Mouse (Mus musculus) 416B (cell line): ENCODE measurements at regions not wholly inside any gene's neighbourhood (a gene's known extent, or its start where the extent isn't known, plus 50 kb on each side); places are given as distances from the start of the nearest gene placed in this dataset.
A peak's percentile ranks its signal among the peaks of the same experiment; 100 is the strongest.
"Not testable (repeated sequence)": the region's sequence is repeated elsewhere in the genome, so short reads cannot be mapped to it uniquely, and the experiment has no call there.

Experiments
- DNase-seq: peaks from one replicate; pipeline ENCODE4 v3.0.0; 2011; ENCODE audit warnings: low read depth

DNA sequence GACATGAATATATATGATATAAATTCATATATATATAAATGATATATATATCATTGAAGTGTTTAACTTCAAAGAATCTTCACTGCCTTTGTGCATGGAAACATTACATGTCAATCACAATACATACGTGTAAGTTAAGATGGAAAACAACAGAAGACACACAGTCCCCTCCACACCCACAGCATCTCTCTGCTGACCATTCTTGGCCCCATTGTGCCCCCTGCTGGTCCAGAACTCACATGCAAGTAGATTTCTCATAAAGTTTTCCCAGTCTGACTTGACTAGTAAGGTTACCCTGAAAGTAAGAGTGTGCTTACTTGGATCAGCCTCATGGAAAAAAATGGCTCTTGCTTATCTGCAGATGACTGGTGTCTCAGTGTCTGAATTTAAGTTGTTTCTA lies 926.3 kb upstream of the Zfp386 start:
- no peak for DNase-seq

- no peak for DNase-seq
Observed at GRCm38 (mm10) chr12:115121899-115122298, 925.6 kb upstream of the Zfp386 start.

DNA sequence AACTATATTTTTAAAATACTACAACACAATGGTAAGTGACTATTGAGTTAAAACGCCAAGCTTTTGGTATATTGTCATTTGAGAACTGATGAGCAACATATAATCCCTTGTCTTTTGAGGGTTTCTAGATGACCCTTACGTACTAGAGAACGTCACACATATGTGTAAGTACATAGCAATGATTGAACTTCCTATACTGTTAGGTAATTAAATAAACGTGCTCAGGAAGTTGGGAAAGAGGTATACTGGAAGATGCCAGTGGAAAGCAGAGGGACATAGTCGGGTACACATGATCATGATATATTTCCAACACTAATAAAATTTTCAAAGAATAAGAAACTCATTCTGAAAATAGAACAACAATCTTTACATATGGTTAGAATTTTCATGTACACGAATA lies 914.6 kb upstream of the Zfp386 start:
- not testable (repeated sequence) for DNase-seq

DNA sequence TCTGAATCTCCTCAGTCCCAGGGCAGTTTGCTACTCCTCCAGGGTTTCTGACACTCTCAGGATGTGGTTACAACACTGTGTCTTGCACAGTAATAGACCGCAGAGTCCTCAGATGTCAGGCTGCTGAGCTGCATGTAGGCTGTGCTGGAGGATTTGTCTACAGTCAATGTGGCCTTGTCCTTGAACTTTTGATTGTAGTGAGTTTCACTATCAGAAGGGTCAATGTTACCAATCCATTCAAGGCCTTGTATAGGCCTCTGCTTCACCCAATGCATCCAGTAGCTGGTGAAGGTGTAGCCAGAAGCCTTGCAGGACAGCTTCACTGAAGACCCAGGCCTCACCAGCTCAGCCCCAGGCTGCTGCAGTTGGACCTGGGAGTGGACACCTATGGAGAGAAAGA lies 902.1 kb upstream of the Zfp386 start:
- DNase-seq, result not testable (repeated sequence)

DNA sequence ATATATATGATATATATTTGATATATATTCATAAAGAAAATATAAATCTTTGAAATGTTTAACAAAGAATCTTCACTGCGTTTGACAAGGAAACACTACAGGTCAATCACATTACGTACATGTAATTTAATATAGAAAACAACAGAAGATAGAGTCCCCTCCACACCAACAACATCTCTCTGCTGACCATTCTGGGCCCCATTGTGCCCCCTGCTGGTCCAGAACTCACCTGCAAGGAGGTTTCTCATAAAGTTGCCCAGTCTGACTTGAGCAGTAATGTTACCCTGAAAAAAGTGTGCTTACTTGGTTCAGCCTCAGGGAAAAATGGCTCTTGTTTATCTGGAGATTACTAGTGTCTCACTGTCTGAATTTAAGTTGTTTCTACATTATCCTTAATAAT lies 901.1 kb upstream of the Zfp386 start:
- peak; percentile 14 for DNase-seq

DNA sequence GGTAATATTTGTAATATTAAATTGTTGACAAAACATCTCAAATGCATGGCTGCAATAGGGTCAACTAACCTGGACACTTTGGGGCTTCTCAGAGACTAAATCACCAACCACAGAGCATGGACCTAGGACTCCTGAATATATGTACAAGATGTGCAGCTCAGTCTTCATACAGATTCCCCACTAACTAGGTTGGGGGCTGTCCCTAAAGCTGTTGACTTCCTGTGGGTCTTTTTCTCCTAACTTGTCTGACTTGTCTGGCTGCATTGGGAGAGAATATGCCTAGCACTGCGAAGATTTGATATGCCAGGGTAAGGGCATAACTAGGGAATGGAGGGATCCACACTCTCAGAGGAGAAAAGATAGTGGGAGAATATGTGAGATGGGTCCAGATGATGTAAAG lies 895.6 kb upstream of the Zfp386 start:
- not testable (repeated sequence) for DNase-seq

GRCm38 (mm10) chr12:115158231-115158630 lies 889.3 kb upstream of the Zfp386 start:
- not testable (repeated sequence) for DNase-seq

- not testable (repeated sequence) for DNase-seq
Observed at GRCm38 (mm10) chr12:115158717-115159232, 888.7 kb upstream of the Zfp386 start.

DNA sequence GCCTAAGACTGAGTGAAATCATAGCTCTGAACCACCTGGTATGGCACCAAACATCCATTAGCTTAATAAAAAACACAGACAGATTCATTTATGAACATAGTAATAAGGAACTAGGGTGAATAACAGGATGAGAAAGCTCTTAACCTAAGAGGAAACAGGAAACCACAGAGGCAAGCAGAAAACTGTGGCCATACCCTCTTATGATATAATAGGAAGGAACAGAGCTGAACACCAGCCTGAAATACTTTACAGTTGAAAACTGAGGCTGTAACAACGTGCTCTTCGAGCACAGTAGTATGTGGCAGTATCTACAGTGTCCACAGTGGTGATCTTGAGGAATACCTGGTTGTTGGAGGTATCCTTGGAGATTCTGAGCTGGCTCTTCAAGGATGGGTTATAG lies 882.0 kb upstream of the Zfp386 start:
- peak; percentile 52 for DNase-seq

DNA sequence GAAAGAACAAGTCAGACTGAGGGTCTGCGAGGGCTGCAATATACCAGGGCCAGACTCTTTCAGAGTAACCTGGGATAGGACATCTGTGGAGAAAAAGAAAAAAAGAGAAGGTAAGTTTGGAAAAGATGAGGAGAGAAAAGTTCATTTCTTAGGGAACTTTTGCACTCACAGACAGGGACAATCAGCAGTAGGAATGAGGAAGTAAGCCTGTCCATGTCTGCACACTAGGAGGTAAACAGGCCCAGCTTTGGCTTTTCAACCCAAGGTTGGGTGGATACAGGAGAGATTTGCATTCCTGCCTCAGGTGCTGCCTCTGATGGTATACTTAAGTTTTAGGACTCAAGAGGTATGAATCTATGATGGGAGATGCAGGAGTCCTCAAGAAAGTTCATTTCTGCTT lies 881.5 kb upstream of the Zfp386 start:
- DNase-seq, result not testable (repeated sequence)

DNA sequence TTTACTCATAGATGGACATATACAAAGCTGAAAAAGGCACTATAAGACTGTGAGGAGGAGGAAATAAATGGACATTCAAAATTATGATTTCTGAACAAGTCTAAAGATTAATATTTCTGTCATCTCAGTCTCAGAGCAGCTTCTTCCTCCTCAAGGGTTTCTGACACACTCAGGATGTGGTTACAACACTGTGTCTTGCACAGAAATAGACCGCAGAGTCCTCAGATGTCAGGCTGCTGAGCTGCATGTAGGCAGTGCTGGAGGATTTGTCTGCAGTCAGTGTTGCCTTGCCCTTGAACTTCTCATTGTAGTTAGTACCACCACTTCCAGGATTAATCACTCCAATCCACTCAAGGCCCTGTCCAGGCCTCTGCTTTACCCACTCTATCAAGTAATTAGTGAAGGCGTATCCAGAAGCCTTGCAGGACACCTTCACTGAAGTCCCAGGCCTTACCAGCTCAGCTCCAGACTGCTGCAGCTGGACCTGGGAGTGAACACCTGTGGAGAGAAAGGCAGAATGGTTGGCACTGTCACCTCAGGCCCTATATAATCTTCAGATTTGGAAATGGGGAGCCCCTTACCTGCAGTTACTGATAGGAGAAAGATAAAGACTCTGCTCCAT lies 853.9 kb upstream of the Zfp386 start:
- DNase-seq, result peak; percentile 72

DNA sequence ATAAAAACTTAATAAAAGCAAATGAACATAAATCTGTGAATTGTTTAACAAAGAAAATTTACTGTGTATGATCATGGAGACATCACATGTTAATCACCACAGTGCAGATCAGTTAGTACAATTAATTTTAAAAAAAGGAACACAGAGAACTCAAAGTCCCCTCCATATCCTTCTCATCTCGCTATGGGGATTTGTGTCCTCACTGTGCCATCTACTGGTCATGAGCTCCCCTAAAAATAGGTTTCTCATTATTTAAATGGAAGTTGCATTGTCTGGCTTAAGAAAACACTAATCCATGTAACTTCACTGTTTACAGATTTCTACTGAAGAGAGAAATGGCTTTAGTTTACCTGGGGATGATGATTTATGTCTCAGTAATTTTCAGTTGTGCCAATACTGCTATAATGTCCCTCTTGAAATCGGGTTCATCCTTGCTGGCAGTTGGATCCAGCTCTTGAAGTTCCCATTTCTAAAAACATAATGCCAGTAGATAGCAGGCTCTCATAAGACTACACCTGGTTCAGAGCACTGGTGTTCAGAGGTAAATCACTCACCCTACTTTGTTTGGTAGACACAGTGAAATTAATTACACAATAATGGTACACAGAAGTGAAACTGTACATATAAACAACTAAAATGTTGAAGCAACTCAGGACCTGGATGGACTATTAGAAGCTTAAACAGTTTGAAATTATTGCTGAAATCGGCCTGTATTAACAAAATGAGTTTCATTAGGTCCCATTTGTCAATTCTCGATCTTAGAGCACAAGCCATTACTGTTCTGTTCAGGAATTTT lies 850.0 kb upstream of the Zfp386 start:
- peak; percentile 80 for DNase-seq

DNA sequence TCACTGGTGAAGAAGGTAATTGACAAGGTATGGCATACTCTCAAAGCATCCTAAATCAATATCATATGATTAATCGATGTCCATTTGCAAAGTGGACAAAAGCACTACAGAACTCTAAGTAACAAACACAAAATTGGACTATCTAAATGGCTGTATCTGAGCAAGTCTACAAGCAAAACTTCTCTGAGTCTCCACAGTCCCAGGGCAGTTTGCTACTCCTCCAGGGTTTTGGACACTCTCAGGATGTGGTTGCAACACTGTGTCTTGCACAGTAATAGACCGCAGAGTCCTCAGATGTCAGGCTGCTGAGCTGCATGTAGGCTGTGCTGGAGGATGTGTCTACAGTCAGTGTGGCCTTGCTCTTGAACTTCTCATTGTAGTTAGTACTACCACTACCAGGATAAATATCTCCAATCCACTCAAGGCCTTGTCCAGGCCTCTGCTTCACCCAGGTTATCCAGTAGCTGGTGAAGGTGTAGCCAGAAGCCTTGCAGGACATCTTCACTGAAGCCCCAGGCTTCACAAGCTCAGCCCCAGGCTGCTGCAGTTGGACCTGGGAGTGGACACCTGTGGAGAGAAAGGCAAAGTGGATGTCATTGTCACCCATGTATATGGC lies 839.6 kb upstream of the Zfp386 start:
- peak; percentile 98 for DNase-seq

GRCm38 (mm10) chr12:115222671-115223070 lies 824.9 kb upstream of the Zfp386 start:
- DNase-seq, result no peak

GRCm38 (mm10) chr12:115229965-115230364 lies 817.6 kb upstream of the Zfp386 start:
- no peak for DNase-seq

DNA sequence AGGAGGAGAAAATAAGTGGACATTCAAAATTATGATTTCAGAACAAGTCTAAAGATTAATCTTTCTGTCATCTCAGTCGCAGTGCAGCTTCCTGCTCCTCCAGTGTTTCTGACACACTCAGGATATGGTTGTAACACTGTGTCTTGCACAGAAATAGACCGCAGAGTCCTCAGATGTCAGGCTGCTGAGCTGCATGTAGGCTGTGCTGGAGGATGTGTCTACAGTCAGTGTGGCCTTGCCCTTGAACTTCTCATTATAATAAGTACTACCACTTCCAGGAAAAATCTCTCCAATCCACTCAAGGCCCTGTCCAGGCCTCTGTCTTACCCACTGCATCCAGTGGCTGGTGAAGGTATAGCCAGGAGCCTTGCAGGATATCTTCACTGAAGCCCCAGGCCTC lies 804.9 kb upstream of the Zfp386 start:
- peak; percentile 72 for DNase-seq

- DNase-seq, result not testable (repeated sequence)
Observed at GRCm38 (mm10) chr12:115247298-115247697, 800.2 kb upstream of the Zfp386 start.

GRCm38 (mm10) chr12:115257802-115258201 lies 789.7 kb upstream of the Zfp386 start:
- DNase-seq, result peak; percentile 8

GRCm38 (mm10) chr12:115258744-115259143 lies 788.8 kb upstream of the Zfp386 start:
- no peak for DNase-seq

DNA sequence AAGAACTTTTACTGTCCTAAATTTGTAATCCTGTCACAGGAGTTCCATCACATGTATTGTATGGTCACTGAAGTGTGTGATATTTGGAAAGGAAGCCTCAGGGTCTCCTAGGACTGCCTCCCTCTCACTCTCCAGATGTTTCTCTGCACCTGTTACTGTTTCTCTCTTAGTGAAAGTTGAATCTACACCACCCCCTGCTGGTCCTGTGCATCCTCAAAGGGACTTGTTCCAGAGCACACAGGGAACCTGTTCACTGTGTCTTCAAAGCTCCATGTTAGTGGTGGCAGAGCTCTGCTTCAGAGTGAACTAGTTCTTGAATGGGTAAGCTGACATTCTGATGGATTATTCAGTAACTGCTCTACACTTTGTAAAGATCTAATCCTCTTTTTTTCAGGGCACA lies 785.1 kb upstream of the Zfp386 start:
- DNase-seq, result not testable (repeated sequence)

GRCm38 (mm10) chr12:115276749-115277148 lies 770.8 kb upstream of the Zfp386 start:
- not testable (repeated sequence) for DNase-seq

DNA sequence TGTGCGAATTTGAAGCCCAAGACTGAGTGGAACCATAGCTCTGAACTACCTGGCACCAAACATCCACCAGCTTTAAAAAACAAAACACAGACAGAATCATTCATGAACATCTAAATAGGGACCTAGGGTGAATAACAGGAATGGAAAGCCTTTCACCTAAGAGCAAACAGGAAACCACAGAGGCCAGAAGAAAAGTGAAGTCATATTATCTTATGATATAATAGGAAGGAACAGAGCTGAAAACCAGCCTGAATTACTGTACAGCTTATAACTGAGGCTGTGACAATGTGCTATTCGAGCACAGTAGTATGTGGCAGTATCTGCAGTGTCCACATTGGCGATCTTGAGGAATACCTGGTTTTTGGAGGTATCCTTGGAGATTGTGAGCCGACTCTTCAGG lies 753.8 kb upstream of the Zfp386 start:
- peak; percentile 77 for DNase-seq

DNA sequence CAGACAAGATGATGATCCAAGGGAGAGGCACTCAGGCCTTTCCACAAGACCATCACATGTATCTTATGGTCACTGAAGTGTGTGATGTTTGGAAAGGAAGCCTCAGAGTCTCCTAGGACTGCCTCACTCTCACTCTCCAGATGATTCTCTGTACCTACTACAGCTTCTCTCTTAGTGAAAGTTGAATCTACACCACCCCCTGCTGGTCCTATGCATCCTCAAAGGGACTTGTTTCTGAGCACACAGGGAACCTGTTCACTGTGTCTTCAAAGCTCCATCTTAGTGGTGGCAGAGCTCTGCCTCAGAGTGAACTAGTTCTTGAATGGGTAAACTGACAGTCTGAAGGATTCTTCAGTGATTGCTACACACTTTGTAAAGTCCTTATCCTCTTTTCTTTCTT lies 749.5 kb upstream of the Zfp386 start:
- not testable (repeated sequence) for DNase-seq
